Comparison of ENCODE assay signal across 8 mouse cellular contexts in the genomic region with DNA sequence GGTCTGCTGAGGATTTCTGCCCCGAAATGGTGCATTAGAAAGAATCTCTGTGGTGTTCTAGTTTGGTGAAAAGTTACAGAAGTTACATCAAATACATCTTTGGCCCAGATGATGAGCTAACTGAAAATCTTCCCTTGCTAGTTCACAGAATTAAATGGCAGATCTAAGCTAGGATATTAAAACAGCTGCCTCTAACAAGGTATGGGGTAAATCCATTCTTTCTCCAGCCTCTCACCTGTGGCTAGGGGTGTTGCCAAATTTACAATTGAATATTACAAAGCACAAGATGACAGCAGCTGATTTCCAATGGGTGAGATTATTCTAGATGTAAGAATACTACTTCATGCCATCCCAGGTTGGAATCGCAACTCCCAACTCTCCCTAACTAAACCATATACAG. TPM values are rescaled to one million over a fixed set of nuclear protein-coding genes. Genes with fewer than 3 reads are reported as not detected.
DNase-seq lines count a peak whose midpoint lies in the region; ATAC-seq and TF ChIP-seq lines count a peak whose summit lies in the region.

A gene (plus strand): TSS at position 301 of the 400 bp plus-strand sequence.

- CTCF ChIA-PET in Patski (lab: Charles Lee): no interaction called here

- no peak for DNase-seq in heart, adult 18-20 months
- DNase-seq in heart, adult 11 months: no peak
- no peak for DNase-seq in Patski (ENCODE audit: low read depth, low spot score)
- DNase-seq in hindbrain, embryonic 14.5 days (ENCODE audit: low spot score): no peak
- no peak for DNase-seq in right cerebral cortex, postnatal 10 days (ENCODE audit: low spot score in 2 of 2)
- DNase-seq in T-cell, adult 2 months (ENCODE audit: low spot score): no peak

- H3K27me3 ChIP-seq in Patski: no peaks in the 10 kb centered on the region
- H3K27me3 ChIP-seq in forebrain, embryonic 16.5 days (replicated peaks; ENCODE audit: control insufficient read depth, insufficient read depth, low read length): no peaks in the 10 kb centered on the region
- no peaks in the 10 kb centered on the region for H3K27me3 ChIP-seq in hindbrain, embryonic 14.5 days (ENCODE audit: control insufficient read depth, insufficient read depth, low read length)
- no peaks in the 10 kb centered on the region for H3K27me3 ChIP-seq in liver, embryonic 16.5 days (ENCODE audit: control insufficient read depth, insufficient read depth, low read depth, low read length)

- TF ChIP-seq CTCF in Patski (IDR thresholded peaks at IDR 0.05): no peak

- H3K4me3 ChIP-seq in forebrain, embryonic 16.5 days (replicated peaks; ENCODE audit: low read length): peak within 1 kb of the TSS; percentile 86
- peak within 1 kb of the TSS; percentile 97 for H3K4me3 ChIP-seq in hindbrain, embryonic 14.5 days (replicated peaks; ENCODE audit: low read length)
- H3K4me3 ChIP-seq in liver, embryonic 16.5 days (ENCODE audit: low read depth, low read length): peak within 1 kb of the TSS; percentile 99

- H3K4me1 ChIP-seq in forebrain, embryonic 16.5 days (replicated peaks; ENCODE audit: control insufficient read depth, insufficient read depth, low read length): peaks cover 18% of the 10 kb centered on the region
- H3K4me1 ChIP-seq in hindbrain, embryonic 14.5 days (replicated peaks; ENCODE audit: control insufficient read depth, insufficient read depth, low read length): peaks cover 19% of the 10 kb centered on the region
- peaks cover 21% of the 10 kb centered on the region for H3K4me1 ChIP-seq in liver, embryonic 16.5 days (ENCODE audit: control insufficient read depth, low read depth, low read length)

- peak within 1 kb of the TSS; percentile 65 for H3K4me2 ChIP-seq in forebrain, embryonic 16.5 days (ENCODE audit: low read length)
- H3K4me2 ChIP-seq in hindbrain, embryonic 14.5 days (replicated peaks): peak within 1 kb of the TSS; percentile 85
- peak within 1 kb of the TSS; percentile 92 for H3K4me2 ChIP-seq in liver, embryonic 16.5 days (ENCODE audit: low read depth, low read length)

- peak within 1 kb of the TSS; percentile 98 for H3K9ac ChIP-seq in forebrain, embryonic 16.5 days (replicated peaks; ENCODE audit: low read depth, low read length)
- peak within 1 kb of the TSS; percentile 96 for H3K9ac ChIP-seq in hindbrain, embryonic 14.5 days
- peak within 1 kb of the TSS; percentile 99 for H3K9ac ChIP-seq in liver, embryonic 16.5 days (ENCODE audit: low read depth, low read length)

- H3K27ac ChIP-seq in forebrain, embryonic 16.5 days (ENCODE audit: low read length): peak within 1 kb of the TSS; percentile 89
- H3K27ac ChIP-seq in hindbrain, embryonic 14.5 days: peak within 1 kb of the TSS; percentile 97
- peak within 1 kb of the TSS; percentile 96 for H3K27ac ChIP-seq in liver, embryonic 16.5 days (ENCODE audit: low read length)

- WGBS in forebrain, embryonic 16.5 days: 34% methylated on average over 2 of the region's 2 CpGs
- 32% methylated on average over 2 of the region's 2 CpGs for WGBS in hindbrain, embryonic 14.5 days
- WGBS in liver, embryonic 16.5 days (ENCODE audit: insufficient replicate concordance): 39% methylated on average over 2 of the region's 2 CpGs

- H3K36me3 ChIP-seq in forebrain, embryonic 16.5 days (ENCODE audit: control insufficient read depth, insufficient read depth): no peaks in the 10 kb centered on the region
- no peaks in the 10 kb centered on the region for H3K36me3 ChIP-seq in hindbrain, embryonic 14.5 days (replicated peaks; ENCODE audit: control insufficient read depth, insufficient read depth)
- no peaks in the 10 kb centered on the region for H3K36me3 ChIP-seq in liver, embryonic 16.5 days (ENCODE audit: control insufficient read depth, insufficient read depth)

- in situ Hi-C loops in Patski (cut with MboI; ENCODE audit: low pct_unique_long_range_greater_than_20kb): no loop called here

- H3K9me3 ChIP-seq in forebrain, embryonic 16.5 days (ENCODE audit: control insufficient read depth, low read length): no peaks in the 10 kb centered on the region
- H3K9me3 ChIP-seq in hindbrain, embryonic 14.5 days (ENCODE audit: control insufficient read depth, low read length): no peaks in the 10 kb centered on the region
- no peaks in the 10 kb centered on the region for H3K9me3 ChIP-seq in liver, embryonic 16.5 days (replicated peaks; ENCODE audit: control insufficient read depth, low read length)

- POLR2A ChIA-PET in Patski (lab: Charles Lee): interaction anchor here (0.9 kb wide), 1 partner anchor 16 kb away, joined by 3 read pairs; no protein-coding TSS in a partner anchor

- ATAC-seq in Patski: no peak
- no peak for ATAC-seq in forebrain, embryonic 16.5 days
- ATAC-seq in hindbrain, embryonic 14.5 days (ENCODE audit: low FRiP score): no peak
- ATAC-seq in liver, embryonic 16.5 days (ENCODE audit: low read depth): no peak

RNA-seq across cellular contexts. Expression of the gene that starts here (rescaled TPM):
- total RNA-seq in heart, adult 18-20 months (2021): 10 to 100 TPM; 58.4 to 60.2 TPM
- polyA plus RNA-seq in Patski (2021): 134 TPM
- 168 and 188 TPM in 2 replicates for polyA plus RNA-seq in forebrain, embryonic 16.5 days (2015; fragmentation: Nextera tagmentation; extraction: Ambion mirVana)
- polyA plus RNA-seq in hindbrain, embryonic 14.5 days (2014; fragmentation: Nextera tagmentation; extraction: Ambion mirVana): 127 and 142 TPM in 2 replicates
- polyA plus RNA-seq in liver, embryonic 16.5 days (2015; fragmentation: Nextera tagmentation; extraction: Ambion mirVana): 56.2 and 57.3 TPM in 2 replicates
